Mouse (Mus musculus) ES-Bruce4 (cell line): ENCODE results near the gene Mxd1. TPM values are rescaled to one million over a fixed set of nuclear protein-coding genes. Genes with fewer than 3 reads are reported as not detected.

ENCODE experiments used
- H3K27ac ChIP-seq: 2 replicates; pipeline ENCODE4 v1.5.1; 2012; ENCODE audit warnings: low read length, inconsistent platforms; ENCODE audit not compliant: insufficient read depth
- H3K27me3 ChIP-seq: 2 replicates; pipeline ENCODE4 v1.6.1; 2012; ENCODE audit warnings: mild to moderate bottlenecking, low read length, inconsistent platforms; ENCODE audit not compliant: control insufficient read depth, poor library complexity, insufficient read depth, severe bottlenecking
- H3K36me3 ChIP-seq: 2 replicates; pipeline ENCODE4 v1.6.1; 2012; ENCODE audit warnings: inconsistent platforms, mild to moderate bottlenecking, low read length, moderate library complexity; ENCODE audit not compliant: control insufficient read depth, poor library complexity, insufficient read depth, severe bottlenecking
- H3K4me1 ChIP-seq: one replicate; pipeline ENCODE4 v1.8.1; 2011; ENCODE audit warnings: low read length; ENCODE audit not compliant: control insufficient read depth, insufficient read depth
- H3K4me3 ChIP-seq: 2 replicates; pipeline ENCODE4 v1.5.1; 2011; ENCODE audit warnings: low read depth, mild to moderate bottlenecking, low read length
- H3K9ac ChIP-seq: 2 replicates; pipeline ENCODE4 v1.6.1; 2012; ENCODE audit warnings: low read depth, mild to moderate bottlenecking, inconsistent platforms; ENCODE audit not compliant: poor library complexity, severe bottlenecking
- H3K9me3 ChIP-seq: replicated peaks from 2 replicates; pipeline ENCODE4 v1.6.1; 2012; ENCODE audit warnings: mild to moderate bottlenecking, low read length, inconsistent platforms; ENCODE audit not compliant: control insufficient read depth, poor library complexity, insufficient read depth, severe bottlenecking
- CTCF ChIP-seq: IDR thresholded peaks from one replicate; pipeline ENCODE4 v1.8.1; 2011; ENCODE audit warnings: low read depth, low read length
- EP300 ChIP-seq: IDR thresholded peaks from 2 replicates; pipeline ENCODE4 v1.6.1; 2011; ENCODE audit warnings: low read depth, low read length; ENCODE audit not compliant: insufficient read depth
- POLR2A ChIP-seq: IDR thresholded peaks from one replicate; pipeline ENCODE4 v1.8.1; 2011; ENCODE audit warnings: low read length; ENCODE audit not compliant: insufficient read depth
- polyA plus RNA-seq: library from polyadenylated mRNA; stranded (reverse); fragments of >200 nt; gene quantifications from 2 replicates; pipeline ENCODE4 v1.2.4, GENCODE M21; 2011; ENCODE audit warnings: low read depth; ENCODE audit not compliant: missing spikeins, insufficient read depth, insufficient read length

The Mxd1 gene
- polyA plus RNA-seq, 1 experiment, result 3.4 TPM

GRCm38 (mm10) chr6:86615301-86615700 is 53.7 kb downstream of the Mxd1 start:
- H3K4me3 ChIP-seq, result no peak overlapping the region
- H3K36me3 ChIP-seq, result no peaks in the 10 kb centered on the region
- no peak overlapping the region for H3K9ac ChIP-seq
- H3K4me1 ChIP-seq, result no peaks in the 10 kb centered on the region
- TF ChIP-seq CTCF (no peak), EP300 (no peak), POLR2A (no peak)
- H3K27me3 ChIP-seq, result no peaks in the 10 kb centered on the region
- H3K9me3 ChIP-seq, result no peaks in the 10 kb centered on the region
- no peak overlapping the region for H3K27ac ChIP-seq

DNA sequence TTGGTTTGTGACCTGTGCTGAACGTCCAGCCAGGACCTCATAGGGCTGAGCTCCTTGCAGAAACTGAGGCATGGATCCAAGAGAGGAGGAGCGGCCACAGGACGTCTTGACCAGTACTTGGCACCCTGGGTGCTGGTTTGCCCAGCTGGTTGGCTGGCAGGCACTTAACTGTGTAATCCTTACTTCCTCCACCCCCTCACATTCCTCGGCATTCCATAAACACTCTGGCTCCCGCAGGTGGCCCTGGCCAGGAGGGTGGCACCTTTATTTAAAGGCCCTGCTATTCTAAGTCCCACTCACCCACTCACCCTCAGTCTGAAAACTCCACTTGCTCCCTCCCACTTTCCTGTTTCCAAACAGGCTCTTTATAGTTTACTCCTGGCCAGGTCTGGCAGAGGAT is 58.2 kb downstream of the Mxd1 start:
- TF ChIP-seq EP300 (no peak), CTCF (no peak), POLR2A (no peak)
- no peak overlapping the region for H3K4me3 ChIP-seq
- H3K9me3 ChIP-seq, result no peaks in the 10 kb centered on the region
- H3K36me3 ChIP-seq, result no peaks in the 10 kb centered on the region
- no peak overlapping the region for H3K27ac ChIP-seq
- H3K4me1 ChIP-seq, result no peaks in the 10 kb centered on the region
- no peak overlapping the region for H3K9ac ChIP-seq
- no peaks in the 10 kb centered on the region for H3K27me3 ChIP-seq

GRCm38 (mm10) chr6:86609235-86609634 is 59.7 kb downstream of the Mxd1 start:
- no peak overlapping the region for H3K4me3 ChIP-seq
- H3K9me3 ChIP-seq, result no peaks in the 10 kb centered on the region
- no peak for TF ChIP-seq CTCF
- no peak for TF ChIP-seq EP300
- TF ChIP-seq POLR2A, result no peak
- no peak overlapping the region for H3K9ac ChIP-seq
- no peak overlapping the region for H3K27ac ChIP-seq
- no peaks in the 10 kb centered on the region for H3K4me1 ChIP-seq
- no peaks in the 10 kb centered on the region for H3K27me3 ChIP-seq
- no peaks in the 10 kb centered on the region for H3K36me3 ChIP-seq

DNA sequence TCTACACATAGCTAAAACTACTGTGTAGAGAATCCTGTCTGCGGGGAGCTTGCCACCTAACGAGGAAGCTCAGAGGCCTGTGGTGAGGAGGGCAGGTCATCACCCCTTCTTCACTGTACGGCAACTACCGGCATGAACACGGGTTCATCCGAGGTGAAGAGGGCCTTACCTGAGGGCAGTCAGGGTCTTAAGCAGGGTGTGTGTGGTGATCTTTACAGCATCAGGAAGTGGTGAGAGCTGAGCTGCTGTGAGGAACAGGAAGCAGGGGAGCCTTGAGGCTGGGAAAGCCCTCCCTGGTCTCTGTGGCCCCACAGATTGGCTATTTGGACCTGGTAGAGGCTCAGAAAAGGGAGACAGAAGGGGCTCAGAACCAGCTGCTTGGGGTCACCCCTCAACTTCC is 61.5 kb downstream of the Mxd1 start:
- Histone ChIP-seq H3K9me3 (no peaks in the 10 kb centered on the region), H3K9ac (no peak overlapping the region), H3K27me3 (no peaks in the 10 kb centered on the region), H3K27ac (no peak overlapping the region), H3K36me3 (no peaks in the 10 kb centered on the region), H3K4me1 (no peaks in the 10 kb centered on the region), H3K4me3 (no peak overlapping the region)
- TF ChIP-seq EP300 (no peak), POLR2A (no peak), CTCF (no peak)

GRCm38 (mm10) chr6:86606289-86606688 is 62.7 kb downstream of the Mxd1 start:
- Histone ChIP-seq H3K4me1 (no peaks in the 10 kb centered on the region), H3K36me3 (no peaks in the 10 kb centered on the region), H3K9ac (no peak overlapping the region), H3K4me3 (no peak overlapping the region), H3K27ac (no peak overlapping the region), H3K9me3 (no peaks in the 10 kb centered on the region), H3K27me3 (no peaks in the 10 kb centered on the region)
- TF ChIP-seq CTCF (no peak), EP300 (no peak), POLR2A (no peak)

GRCm38 (mm10) chr6:86605260-86605659 is 63.7 kb downstream of the Mxd1 start:
- no peaks in the 10 kb centered on the region for H3K4me1 ChIP-seq
- H3K27ac ChIP-seq, result no peak overlapping the region
- H3K9ac ChIP-seq, result no peak overlapping the region
- H3K9me3 ChIP-seq, result no peaks in the 10 kb centered on the region
- no peak overlapping the region for H3K4me3 ChIP-seq
- H3K27me3 ChIP-seq, result no peaks in the 10 kb centered on the region
- TF ChIP-seq POLR2A (no peak), CTCF (no peak), EP300 (no peak)
- no peaks in the 10 kb centered on the region for H3K36me3 ChIP-seq
